Mouse (Mus musculus) lung, embryonic 14.5 days (tissue): ENCODE measurements around the gene Rnf223. TPM values are rescaled to one million over a fixed set of nuclear protein-coding genes. Genes with fewer than 3 reads are reported as not detected.

Experiments
- ATAC-seq: fragments of 200-750 bp; cut with Nextera tagmentation; 2 replicates; pipeline ENCODE4 v1.8.0; 2017; ENCODE audit warnings: mild to moderate bottlenecking, moderate TSS enrichment, moderate library complexity; ENCODE audit not compliant: insufficient read depth
- DNase-seq: peaks from one replicate; pipeline ENCODE4 v3.0.0-alpha.2; 2015
- H3K27ac ChIP-seq: fragments of 300-500 bp; sonication (generic); 2 replicates; pipeline ENCODE4 v1.5.1; 2014; ENCODE audit warnings: low read depth, mild to moderate bottlenecking, moderate library complexity
- H3K27me3 ChIP-seq: fragments of 300-500 bp; sonication (generic); 2 replicates; pipeline ENCODE4 v1.6.1; 2014; ENCODE audit warnings: low read length, control low read depth; ENCODE audit not compliant: insufficient read depth
- H3K36me3 ChIP-seq: fragments of 300-500 bp; sonication (generic); 2 replicates; pipeline ENCODE4 v1.6.1; 2014; ENCODE audit warnings: control low read depth; ENCODE audit not compliant: insufficient read depth
- H3K4me1 ChIP-seq: fragments of 300-500 bp; sonication (generic); 2 replicates; pipeline ENCODE4 v1.6.1; 2014; ENCODE audit warnings: antibody characterized with exemption, control low read depth; ENCODE audit not compliant: insufficient read depth
- H3K4me2 ChIP-seq: fragments of 300-500 bp; sonication (generic); 2 replicates; pipeline ENCODE4 v1.6.1; 2014; ENCODE audit warnings: mild to moderate bottlenecking
- H3K4me3 ChIP-seq: fragments of 300-500 bp; sonication (generic); 2 replicates; pipeline ENCODE4 v1.5.1; 2014; ENCODE audit warnings: low read depth, low read length
- H3K9ac ChIP-seq: fragments of 300-500 bp; sonication (generic); 2 replicates; pipeline ENCODE4 v1.6.1; 2014
- H3K9me3 ChIP-seq: fragments of 300-500 bp; sonication (generic); 2 replicates; pipeline ENCODE4 v1.6.1; 2016; ENCODE audit warnings: low read depth, low read length, control low read depth
- CTCF ChIP-seq: IDR thresholded peaks from 2 replicates; pipeline ENCODE4 v1.5.1; 2016; ENCODE audit warnings: antibody characterized with exemption, low read depth
- WGBS: fragments of 180-500 bp; shearing (Covaris S2); extraction: QIAGEN DNeasy Blood & Tissue Kit; methylation state at CpG from one replicate; pipeline ENCODE4 v1.1.7; 2014; 5-methylcytosine and 5-hydroxymethylcytosine counted together
- polyA plus RNA-seq: library from polyadenylated mRNA; unstranded; fragments of >200 nt; fragmentation: Nextera tagmentation; extraction: Ambion mirVana; gene quantifications from 2 replicates; pipeline ENCODE4 v1.2.1, GENCODE M21; 2014

Rnf223 gene
- polyA plus RNA-seq, 1 experiment from 2014 or later: 0.43 TPM

- no peak overlapping the region for H3K27ac ChIP-seq
- no peak for TF ChIP-seq CTCF
- no peak overlapping the region for H3K4me2 ChIP-seq
- no peaks in the 10 kb centered on the region for H3K9me3 ChIP-seq
- H3K27me3 ChIP-seq: no peaks in the 10 kb centered on the region
- H3K4me3 ChIP-seq: no peak overlapping the region
- no peaks in the 10 kb centered on the region for H3K4me1 ChIP-seq
- ATAC-seq: no peak
- DNase-seq: no peak
- no peaks in the 10 kb centered on the region for H3K36me3 ChIP-seq
- 67% methylated on average over 4 of the region's 4 CpGs for WGBS
- H3K9ac ChIP-seq: no peak overlapping the region
Observed at GRCm38 (mm10) chr4:156103342-156103741, 27.0 kb upstream of the Rnf223 start.

GRCm38 (mm10) chr4:156108606-156109546, 21.4 kb upstream of the Rnf223 start:
- Histone ChIP-seq H3K36me3 (no peaks in the 10 kb centered on the region), H3K4me2 (peak overlapping the region; percentile 66), H3K27me3 (no peaks in the 10 kb centered on the region), H3K9me3 (no peaks in the 10 kb centered on the region), H3K27ac (peak overlapping the region; percentile 70; the same call in 1 of the 2 replicates), H3K4me1 (peaks cover 3% of the 10 kb centered on the region), H3K4me3 (peak overlapping the region; percentile 62), H3K9ac (peak overlapping the region; percentile 56)
- 22% methylated on average over 13 of the region's 13 CpGs for WGBS
- TF ChIP-seq CTCF: peak; percentile 24; the same call in 1 of the 2 replicates
- DNase-seq (peak; percentile 87), ATAC-seq (peak; percentile 58)

GRCm38 (mm10) chr4:156109570-156110331, 20.6 kb upstream of the Rnf223 start, which contains the start of gene 9430015G10Rik:
Gene 9430015G10Rik (plus strand): TSS chr4:156109982.
- H3K4me3 ChIP-seq: peak within 1 kb of the TSS; percentile 62
- WGBS: under 1% methylated on average over 60 of the region's 60 CpGs
- TF ChIP-seq CTCF: peak; percentile 46
- peaks cover 3% of the 10 kb centered on the region for H3K4me1 ChIP-seq
- DNase-seq (peak; percentile 99), ATAC-seq (peak; percentile 98)
- H3K27ac ChIP-seq: peak within 1 kb of the TSS; percentile 88
- H3K36me3 ChIP-seq: peaks cover 4% of the 10 kb centered on the region; the same call in 1 of the 2 replicates
- H3K4me2 ChIP-seq: peak within 1 kb of the TSS; percentile 72
- H3K27me3 ChIP-seq: no peaks in the 10 kb centered on the region
- peak within 1 kb of the TSS; percentile 81 for H3K9ac ChIP-seq
- no peaks in the 10 kb centered on the region for H3K9me3 ChIP-seq

GRCm38 (mm10) chr4:156124077-156124476, 6.2 kb upstream of the Rnf223 start:
- DNase-seq: no peak
- Histone ChIP-seq H3K27ac (no peak overlapping the region), H3K4me3 (no peak overlapping the region), H3K9me3 (no peaks in the 10 kb centered on the region), H3K4me1 (no peaks in the 10 kb centered on the region), H3K9ac (no peak overlapping the region), H3K4me2 (no peak overlapping the region), H3K27me3 (no peaks in the 10 kb centered on the region), H3K36me3 (peaks cover 78% of the 10 kb centered on the region)
- WGBS: 93% methylated on average over 7 of the region's 7 CpGs
- TF ChIP-seq CTCF: no peak
- ATAC-seq: no peak

- Histone ChIP-seq H3K4me2 (no peak overlapping the region), H3K4me1 (no peaks in the 10 kb centered on the region)
- WGBS: 89% methylated on average over 6 of the region's 6 CpGs
Observed at GRCm38 (mm10) chr4:156125393-156125792, 4.9 kb upstream of the Rnf223 start.

GRCm38 (mm10) chr4:156126841-156127240, 3.5 kb upstream of the Rnf223 start:
- ATAC-seq: no peak
- no peak overlapping the region for H3K9ac ChIP-seq
- no peaks in the 10 kb centered on the region for H3K4me1 ChIP-seq
- H3K36me3 ChIP-seq: peaks cover 51% of the 10 kb centered on the region
- no peak for TF ChIP-seq CTCF
- H3K4me3 ChIP-seq: no peak overlapping the region
- H3K27me3 ChIP-seq: no peaks in the 10 kb centered on the region
- no peak overlapping the region for H3K4me2 ChIP-seq
- 84% methylated on average over 7 of the region's 7 CpGs for WGBS
- H3K9me3 ChIP-seq: no peaks in the 10 kb centered on the region
- no peak overlapping the region for H3K27ac ChIP-seq
- DNase-seq: no peak

More at GRCm38 (mm10) chr4:156125393-156125792, 4.9 kb upstream of the Rnf223 start:
- Histone ChIP-seq H3K4me3 (no peak overlapping the region), H3K36me3 (peaks cover 65% of the 10 kb centered on the region), H3K9ac (no peak overlapping the region), H3K9me3 (no peaks in the 10 kb centered on the region), H3K27me3 (no peaks in the 10 kb centered on the region), H3K27ac (no peak overlapping the region)
- ATAC-seq: no peak
- no peak for DNase-seq
- no peak for TF ChIP-seq CTCF
